Mouse (Mus musculus): ENCODE measurements around the gene Tsc22d1.

The Tsc22d1 gene

DNA sequence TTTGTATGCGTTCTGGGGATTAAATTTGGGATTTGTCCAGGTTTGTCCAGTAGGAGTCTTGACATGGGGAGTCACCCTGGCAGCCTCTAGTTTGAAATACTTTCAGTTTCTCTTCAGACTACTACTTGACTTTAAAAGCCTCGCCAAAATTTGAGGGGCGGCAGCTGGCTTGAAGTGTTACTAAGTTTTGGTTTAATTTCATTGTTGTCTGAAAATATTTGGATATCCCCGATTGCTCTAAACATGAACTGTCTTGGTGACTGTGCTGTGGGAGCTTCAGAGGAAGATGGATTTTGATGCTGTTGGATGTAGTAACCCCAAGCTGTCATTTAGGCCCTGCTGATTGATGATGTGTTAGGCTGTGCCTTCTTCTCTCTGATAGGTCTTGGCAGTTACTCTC, 34.2 kb downstream of the Tsc22d1 start:
- peak; percentile 43 for DNase-seq

DNA sequence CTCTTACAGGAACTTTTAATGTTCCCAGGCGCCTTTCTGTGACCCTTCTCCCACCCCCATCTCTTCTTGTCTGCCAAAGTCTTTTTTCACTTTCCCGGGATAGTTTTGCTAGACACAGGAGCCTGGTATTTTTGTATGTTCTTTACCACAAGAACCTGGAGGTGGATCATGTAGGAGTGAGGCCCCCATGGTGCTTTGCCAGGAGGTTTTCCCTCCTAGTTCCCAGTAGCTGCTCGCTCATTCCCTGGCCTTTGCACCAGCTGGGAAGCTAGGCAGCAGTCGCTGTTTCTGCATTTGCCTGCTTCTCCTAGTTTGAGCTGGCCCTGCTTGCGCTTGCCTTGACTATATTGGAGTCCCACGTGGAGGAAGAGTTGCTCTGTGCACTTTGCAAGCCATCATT, 36.2 kb downstream of the Tsc22d1 start:
- no peak for DNase-seq

DNA sequence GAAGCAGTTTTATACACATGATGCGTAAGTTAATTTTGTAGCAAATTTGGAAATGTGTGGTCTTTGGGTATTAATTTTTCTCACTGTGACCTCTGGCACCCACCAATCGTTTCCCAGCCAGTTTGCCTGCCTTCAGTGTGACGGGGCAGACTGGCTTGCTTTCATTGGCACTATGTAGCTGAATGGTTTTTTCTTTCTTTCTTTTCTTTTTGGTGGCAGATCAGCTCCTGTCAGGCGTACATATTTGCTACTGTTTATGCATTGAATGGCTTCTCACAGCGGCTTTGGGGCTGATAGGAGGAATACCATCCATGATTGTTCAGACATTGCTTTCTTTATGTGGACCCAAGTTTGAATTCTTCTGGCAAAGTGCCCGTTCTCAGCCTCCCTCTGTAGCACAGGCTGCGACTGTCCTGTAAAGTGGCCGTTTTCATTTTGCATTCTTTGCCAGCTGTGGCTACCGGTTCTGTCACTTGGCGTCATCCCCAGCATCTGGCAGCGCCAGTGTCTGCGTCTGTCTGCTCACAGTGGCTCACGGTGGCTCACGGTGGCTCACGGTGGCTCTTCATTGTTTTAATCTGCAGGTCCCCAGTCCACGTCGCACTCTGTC, 38.1 kb downstream of the Tsc22d1 start:
- DNase-seq = no peak

DNA sequence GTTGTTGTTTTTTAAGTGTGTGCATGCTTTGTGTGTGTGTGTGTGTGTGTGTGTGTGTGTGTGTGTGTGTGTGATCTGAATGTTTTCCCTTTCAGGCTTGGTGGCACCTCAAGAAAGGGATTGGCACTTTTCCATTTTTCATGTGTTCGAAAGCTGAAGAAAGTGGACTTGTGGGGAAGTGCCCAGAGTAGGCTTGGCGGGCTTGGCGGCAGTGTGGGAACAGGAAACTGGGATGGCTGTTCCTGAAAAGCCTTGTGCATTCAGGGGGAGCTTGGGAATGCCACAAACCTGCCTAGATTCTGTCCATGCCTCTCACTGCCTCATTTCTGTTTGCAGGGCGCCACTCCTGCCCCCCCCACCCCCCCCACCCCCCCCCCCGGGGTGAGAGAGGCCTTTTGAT, 39.9 kb downstream of the Tsc22d1 start:
- DNase-seq = no peak

DNA sequence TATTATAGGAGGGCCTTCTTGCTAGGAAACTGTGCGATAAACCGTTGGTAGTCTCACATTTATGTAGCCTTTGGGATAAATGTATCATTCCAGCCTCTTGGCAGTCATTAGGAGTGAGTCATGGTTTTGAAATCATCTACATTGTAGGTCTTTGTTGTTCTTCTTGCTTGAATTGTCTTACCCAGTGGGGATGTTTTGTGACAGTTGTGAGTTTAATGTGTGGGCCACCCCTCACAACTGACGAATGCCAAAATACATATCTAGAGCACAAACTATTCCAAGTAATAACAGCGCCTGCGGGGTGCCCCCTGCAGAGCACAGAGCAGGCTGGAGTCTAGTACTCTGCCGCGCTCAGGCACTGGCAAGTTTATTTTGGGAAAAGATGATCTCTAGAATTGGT, 40.4 kb downstream of the Tsc22d1 start:
- DNase-seq = no peak

DNA sequence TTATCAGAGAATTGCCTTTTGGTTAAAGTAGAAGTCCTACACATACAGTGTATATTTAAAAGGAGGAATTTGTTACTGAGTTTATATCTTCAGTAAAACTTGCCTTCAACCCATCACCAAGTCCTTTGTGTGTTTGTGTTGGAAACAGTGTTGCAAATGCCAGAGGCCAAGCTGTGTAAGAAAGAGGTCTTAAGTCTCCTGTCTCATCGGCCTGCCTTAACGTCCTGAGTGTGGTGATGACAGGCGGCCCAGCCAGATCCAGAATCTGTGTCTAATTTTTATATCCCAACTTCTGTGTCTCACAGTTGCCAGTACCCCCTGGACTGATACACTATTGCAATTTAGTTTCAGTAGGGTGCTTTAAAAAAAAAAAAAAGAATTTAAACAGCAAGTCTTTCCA, 42.9 kb downstream of the Tsc22d1 start:
- no peak for DNase-seq

DNA sequence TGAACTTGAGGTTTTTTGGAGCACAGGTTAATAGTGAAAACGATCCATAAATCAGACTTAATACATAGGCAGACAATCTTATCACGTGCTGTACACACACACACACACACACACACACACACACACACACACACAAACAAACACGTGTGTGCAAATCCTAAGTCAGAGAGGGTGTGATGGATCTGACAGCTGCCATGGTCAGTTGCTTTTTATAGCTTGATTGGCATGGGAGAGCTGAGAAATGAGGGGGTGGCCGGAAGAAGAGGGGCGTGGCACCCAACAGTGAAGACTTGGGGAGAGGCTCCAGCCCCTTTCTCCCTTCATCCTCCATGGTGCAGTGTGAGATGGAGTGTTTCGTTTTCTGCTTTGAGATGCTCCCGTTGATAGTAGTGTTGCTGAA, 45.4 kb downstream of the Tsc22d1 start:
- no peak for DNase-seq

DNA sequence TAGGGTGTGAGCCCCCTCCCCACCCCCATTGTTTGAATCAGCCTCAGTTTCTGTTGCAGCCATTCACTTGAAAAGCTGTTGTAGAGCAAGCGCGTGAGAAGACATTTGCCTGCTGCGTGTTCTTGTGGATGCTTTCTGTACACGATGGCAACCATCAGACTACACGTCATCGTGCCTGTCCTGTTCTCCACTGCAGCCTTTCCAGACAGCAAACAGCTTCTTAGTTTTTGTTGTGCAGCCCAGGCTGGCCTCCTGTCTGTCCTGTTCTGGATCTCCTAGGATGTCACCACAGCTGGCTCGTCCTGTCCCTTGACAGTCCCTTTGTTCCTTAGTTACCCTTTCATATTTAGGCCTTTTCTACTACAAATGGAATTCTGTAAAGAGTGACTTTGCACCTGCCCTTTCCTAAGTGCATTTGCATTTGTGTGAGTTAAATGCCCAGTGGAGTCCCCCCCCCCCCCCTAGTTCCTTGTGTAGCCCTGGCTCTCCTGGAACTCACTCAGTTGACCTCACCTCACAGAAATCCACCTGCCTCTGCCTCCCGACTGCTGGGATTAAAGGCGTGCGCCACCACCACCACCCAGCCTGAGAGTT, 46.5 kb downstream of the Tsc22d1 start:
- DNase-seq = no peak

DNA sequence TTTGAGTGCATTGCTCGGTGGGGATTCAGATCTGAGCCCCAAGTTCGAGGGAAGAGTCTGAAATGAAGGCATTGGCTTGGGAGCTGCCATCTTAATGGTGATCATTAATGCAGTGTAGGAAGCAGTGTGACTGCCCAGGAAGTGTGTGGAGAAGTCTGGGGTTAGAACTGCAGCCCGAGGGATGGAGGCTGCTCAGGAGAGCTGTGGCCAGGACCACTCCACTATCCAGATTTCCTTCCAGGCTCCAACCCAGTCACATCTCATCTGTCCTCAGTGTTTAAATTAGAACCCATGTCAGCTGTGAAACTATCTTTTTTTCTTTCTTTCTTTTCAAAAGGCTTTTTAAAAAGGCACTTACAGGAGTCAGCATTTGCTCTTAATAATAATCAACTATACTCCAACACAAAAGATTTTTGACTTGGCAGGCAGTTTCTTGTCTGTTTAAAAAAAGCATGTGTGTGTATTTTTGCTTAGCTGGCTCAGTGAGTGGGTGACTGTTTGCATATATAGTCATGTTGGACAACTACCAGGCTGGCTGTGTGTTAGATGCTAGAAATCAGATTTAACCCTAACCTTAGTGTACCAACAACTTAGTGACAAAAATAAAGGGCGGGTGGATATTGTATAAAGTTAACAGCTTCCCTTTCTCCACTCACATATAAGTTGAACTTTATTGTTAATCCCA, 48.8 kb downstream of the Tsc22d1 start:
- DNase-seq = no peak

DNA sequence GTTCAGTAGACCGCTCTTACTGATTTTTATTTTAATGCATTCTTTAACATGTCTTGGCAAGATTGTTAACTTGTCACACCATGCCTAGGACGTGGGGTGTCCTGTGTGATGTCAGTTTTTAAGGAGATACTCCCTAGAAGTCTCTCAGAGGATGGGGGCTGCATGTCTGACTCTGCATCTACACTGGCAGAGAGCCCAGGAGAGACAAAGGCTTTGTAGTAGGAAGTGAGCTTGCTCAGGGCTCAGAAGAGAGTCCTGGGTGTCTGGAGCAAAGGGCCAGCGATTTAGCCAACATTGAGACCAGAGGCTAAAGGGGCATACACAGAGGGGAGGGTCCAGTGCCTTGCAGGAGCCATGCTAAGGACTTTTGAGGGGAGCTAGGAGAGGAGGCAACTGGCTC, 50.2 kb downstream of the Tsc22d1 start:
- DNase-seq = no peak

DNA sequence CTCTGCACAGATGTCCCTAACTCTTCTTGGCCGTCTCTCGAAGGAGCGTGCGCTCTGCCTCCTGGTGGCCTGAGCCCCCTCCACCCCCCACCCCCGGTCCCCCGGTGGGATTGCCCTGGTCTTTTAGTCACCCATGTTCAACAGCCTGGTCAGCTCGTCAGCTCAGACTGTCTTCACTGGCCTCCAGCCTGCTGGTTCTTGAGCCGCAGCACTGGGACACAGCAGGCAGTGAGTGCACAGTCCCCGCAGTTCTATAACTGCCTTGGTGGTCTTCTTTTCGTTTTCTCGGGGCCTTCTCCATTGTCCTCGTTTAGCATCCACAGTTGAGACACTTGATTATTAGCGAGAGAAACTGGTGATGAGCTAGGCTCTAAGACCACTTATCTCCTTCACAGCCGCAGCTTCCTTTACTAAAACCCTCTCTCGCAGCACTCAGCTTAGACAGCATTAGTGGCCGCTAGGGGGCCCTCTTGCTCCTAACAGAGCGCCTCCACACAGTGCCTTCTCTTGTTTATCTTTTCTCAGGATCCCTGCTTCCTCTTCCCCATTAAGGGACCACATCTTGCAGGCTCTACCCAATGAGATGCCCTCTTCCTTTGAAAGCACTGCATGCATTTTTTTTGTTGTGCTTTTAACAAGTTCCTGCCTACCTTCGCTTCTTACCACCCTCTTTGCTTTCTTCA, 52.0 kb downstream of the Tsc22d1 start:
- DNase-seq = peak; percentile 74

DNA sequence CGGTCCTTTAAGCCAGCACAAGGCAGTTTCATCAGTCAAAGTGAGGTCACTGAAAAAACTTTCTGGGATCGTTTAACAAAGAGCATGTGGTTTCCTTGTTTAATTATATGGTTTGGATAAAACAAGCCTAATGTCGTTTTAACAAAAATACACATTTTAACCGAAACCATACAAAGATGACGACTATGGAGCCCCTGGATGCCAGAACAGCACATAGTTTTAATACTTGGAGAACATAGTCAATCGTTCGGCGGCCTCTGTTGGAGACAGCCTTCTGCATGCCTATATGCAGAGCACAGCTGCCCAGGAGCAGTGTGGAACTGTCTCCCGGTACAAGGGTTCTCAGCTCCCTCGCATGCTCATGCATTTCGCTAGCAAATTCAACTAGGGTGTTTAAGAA, 53.2 kb downstream of the Tsc22d1 start:
- no peak for DNase-seq

DNA sequence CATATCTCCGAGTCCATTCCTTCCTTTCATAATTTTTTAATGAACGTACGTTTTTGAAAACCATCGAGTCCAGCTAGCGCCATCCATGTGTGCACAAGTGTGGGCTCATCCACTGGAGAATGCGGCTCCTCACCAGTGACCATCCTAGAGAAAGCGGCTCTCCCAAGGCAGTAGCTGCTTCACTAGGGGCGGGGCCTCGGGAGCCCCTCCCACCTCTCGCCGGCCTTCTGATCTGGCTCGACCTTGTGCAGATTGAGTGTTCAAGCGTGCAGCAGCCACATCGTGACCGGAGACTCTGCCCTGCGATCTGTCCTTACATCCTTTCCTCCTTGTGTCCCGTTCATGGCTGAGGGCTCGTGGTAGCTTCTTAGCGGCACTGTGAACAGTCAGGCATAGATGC, 56.5 kb downstream of the Tsc22d1 start:
- no peak for DNase-seq

DNA sequence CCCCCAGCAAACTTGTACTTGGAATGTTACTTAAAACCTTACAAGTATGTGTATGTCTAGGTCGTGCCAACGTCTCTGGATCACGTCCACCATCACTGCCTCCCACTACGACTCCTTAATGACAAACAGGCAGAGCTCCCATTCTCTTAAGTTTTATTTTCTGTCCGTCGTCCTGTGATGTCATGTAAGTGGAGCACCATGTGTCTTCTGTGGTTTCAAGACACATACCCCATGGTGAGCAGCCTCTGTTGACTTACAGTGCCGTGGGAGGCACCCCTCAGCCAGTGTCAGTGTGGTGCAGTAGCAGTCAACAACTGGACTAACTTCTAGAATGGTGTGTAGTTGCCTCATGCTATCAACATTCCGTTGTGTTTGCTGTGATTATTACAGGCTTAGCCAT, 57.7 kb downstream of the Tsc22d1 start:
- no peak for DNase-seq

DNA sequence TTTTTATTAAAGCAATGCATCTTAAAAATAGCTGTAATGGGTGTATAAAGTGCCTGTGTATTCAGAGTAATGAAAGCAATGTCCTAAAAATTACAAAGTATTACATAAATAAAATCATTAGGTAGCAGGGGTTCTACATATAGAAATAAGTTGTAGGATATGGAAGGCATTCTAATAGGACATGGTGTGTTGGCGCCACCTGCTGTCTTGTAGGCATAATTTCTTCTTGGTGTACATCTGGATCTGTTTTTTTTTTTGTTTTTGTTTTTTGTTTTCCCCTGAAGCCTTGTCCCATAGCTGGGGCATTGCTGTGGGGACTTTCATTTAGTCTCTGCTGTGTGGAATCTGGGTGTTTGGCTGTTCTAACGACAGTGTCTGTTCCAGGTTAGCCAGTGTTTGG, 58.6 kb downstream of the Tsc22d1 start:
- peak; percentile 68 for DNase-seq

DNA sequence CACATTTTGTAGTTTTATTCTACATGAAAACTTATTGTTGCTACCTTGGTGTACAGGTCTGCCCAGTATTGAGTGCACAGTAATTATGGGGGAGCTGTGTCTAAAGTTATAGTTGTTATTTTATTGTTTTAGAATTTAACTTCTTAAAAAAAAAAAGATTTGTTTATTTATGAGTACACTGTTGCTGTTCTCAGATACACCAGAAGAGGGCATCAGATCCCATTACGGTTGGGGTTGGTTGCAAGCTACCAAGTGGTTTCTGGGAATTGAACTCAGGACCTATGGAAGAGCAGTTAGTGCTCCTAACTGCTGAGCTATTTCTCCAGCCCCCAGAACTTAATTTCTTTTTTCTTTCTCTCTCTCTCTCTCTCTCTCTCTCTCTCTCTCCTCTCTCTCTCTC, 59.4 kb downstream of the Tsc22d1 start:
- DNase-seq = no peak

DNA sequence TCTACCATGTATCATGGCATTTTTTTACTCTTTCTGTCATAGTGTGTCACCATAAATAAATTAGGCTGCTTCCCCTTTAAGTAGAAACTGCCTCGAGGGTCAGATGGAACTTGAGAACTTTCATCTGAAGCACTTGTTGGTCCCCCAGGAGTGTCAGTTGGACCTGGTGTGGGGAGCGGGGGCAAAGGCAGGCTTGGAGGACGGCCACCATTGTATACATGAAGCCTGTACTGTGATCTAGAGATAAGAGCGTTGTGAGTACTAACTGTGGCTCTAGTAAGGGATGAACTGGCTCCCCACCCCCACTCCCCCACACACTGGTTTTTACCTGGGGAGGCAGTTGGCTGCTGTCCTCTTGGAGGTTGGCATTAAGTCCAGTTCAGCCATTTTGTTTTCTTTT, 62.0 kb downstream of the Tsc22d1 start:
- no peak for DNase-seq

DNA sequence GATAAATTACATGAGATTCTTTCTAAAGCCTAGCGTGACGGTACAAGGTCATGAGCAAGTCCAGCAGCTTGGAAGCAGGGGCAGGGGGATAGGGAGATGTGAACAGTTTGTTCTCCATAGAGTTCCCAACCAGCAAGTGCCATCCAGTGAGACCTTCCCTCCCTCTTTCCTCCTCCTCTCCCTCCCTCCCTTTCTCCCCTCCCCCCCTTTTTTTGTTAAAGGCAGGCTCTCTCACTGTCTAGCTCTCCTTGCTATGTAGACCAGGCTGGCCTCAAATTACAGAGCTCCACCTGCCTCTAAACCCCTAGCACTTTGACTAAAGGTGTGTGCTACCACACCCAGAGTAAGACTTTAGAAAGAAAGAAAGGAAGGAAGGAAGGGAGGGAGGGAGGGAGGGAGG, 63.3 kb downstream of the Tsc22d1 start:
- no peak for DNase-seq

DNA sequence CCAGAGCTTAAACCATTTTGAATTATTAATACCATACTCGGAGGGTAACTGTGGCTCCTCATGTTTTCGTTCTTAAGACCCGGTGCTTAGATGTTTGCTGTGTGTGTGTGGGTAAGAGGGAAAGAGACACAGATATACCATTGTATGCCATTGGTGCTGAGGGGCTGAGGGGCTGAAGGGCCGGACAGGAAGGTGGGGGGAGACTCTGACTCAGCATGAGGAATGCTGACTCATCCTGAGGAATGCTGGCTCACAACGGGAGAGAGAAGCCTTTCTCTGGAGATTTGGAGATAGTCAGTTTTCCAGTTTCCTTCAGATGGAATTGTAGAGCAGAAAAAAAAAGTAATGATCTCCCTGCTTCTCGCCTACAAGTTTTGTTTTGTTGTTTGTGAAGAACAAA, 63.9 kb downstream of the Tsc22d1 start:
- DNase-seq = no peak

DNA sequence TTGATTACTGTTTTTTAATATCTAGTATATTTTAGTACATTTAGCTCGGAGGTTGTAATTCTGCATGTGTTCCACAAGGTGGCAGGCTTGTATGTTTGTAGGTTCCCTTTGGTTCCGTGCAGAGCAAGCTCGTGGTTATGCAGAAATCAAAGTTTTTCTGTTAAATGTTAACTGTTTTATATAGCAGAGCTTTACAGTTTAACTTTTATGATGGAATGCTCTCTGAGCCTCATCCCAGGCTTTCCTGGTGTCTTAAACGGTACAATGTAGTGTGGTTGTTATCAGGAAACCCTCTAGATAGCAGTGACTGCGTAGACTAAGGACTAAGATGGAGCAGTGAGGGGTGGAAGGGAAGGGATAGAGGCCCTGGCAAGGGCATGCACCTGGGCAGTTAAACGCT, 65.1 kb downstream of the Tsc22d1 start:
- peak; percentile 69 for DNase-seq

DNA sequence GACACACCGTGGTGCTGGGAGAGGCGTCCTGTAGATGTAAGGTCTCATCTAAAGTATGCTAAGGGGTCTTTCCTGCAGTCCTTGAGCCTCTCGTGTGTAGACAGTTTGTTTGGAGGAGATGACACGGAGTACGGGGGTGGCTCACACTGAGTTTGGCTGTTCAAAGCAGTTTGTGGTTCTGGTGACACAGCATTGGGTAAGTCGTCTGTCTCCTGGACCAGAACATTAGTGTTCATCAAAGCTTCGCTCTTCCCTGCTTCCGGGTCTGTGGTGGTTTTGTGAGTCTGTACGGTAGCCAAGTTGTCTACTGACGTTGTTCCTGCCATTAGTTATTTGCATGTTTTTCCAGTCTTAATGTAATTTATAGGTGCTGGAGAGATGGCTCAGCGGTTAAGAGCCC, 65.7 kb downstream of the Tsc22d1 start:
- DNase-seq = no peak

DNA sequence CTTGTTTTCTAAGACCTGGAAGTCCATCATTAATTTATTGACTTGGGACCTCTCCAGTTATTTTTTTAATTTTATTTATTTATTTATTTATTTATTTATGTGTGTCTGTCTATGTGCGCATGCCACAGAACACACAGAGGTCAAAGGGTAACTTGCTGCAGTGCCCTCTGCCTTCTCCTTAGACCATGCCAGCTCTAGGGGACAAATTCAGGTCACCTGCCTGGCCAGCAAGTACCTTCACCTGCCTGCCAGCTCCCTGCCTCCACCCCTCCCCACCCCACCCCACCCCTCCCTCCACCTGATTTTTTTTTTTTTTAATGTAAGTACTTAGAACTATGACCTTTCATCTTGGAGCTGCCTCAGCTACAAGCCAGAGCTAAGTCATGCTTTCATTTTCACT, 68.9 kb downstream of the Tsc22d1 start:
- DNase-seq = peak; percentile 41

DNA sequence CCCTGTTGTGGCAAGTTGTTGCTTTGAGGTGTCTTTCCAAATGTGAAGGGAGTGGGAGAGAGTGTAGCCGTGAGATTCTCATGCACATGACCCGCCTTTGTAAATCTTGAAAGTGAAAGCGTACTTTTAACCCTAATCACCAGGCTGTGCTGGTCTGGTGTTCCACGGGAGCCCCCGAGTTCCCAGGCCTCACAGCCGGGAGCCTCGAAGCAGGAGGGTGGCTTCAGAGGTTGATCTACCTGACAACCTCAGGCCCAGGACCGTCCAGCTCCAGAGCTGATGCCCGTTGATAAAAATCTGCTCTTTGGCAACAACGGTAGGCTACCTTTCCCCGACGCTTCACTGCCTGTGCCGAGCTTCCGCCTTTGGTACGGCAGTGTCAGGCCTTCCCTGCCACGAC, 72.8 kb downstream of the Tsc22d1 start:
- DNase-seq = no peak

Measured in kidney, postnatal 14 days (tissue).